ENCODE assay signal across 8 mouse cellular contexts in the genomic region with DNA sequence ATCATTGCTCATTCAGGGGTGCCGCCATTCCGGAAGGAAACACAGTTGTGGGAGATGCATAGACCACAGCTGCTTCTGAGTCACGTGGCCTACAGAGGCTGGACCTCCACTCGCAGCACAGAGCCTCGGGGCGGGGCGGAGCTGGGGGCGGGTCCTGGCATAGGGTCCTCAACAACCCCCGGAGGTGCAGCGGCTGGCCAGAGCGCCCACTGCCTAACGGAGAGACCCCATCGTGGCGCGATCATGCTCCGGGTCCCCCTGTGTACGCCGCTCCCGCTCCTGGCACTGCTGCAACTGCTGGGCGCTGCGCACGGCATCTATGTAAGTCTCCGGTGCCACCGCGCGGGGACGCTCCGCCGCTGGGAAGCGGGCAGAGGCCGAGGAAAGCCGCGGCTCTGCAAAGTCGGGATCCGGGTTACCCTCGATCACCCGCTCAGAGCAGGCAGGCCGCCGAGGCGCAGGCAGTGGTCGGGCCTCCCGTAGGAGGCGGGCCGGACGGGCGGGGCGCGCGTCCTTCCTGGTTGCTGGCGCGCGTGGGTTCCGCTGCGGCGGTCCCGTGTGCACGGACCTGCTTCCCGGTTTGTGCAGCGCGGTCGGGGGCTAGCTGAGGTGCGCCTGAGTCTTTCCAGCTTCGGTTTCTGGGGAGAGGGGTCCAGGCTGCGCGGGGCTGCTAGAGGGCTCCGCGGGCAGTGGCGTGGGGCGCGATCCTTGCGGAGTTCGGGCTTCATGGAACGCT. TPM values are rescaled to one million over a fixed set of nuclear protein-coding genes. Genes with fewer than 3 reads are reported as not detected.
DNase-seq lines count a peak whose midpoint lies in the region; ATAC-seq lines count a peak whose summit lies in the region.

A gene (plus strand): TSS at position 128 of the 736 bp plus-strand sequence.
A gene (plus strand): TSS at position 157 of the 736 bp plus-strand sequence.

- peak within 1 kb of the TSS; percentile 80 for H3K27ac ChIP-seq in hindbrain, embryonic 11.5 days (ENCODE audit: low read depth, low read length)
- peak within 1 kb of the TSS; percentile 86 for H3K27ac ChIP-seq in lung, embryonic 16.5 days (ENCODE audit: low read length)

- peak within 1 kb of the TSS; percentile 86 for H3K4me3 ChIP-seq in hindbrain, embryonic 11.5 days (ENCODE audit: low read depth, low read length)
- peak within 1 kb of the TSS; percentile 64 for H3K4me3 ChIP-seq in lung, embryonic 16.5 days (ENCODE audit: low read length)

- peak; percentile 91 for DNase-seq in Muller cell, postnatal 12 days (ENCODE audit: inconsistent ontology term)
- peak; percentile 76 for DNase-seq in cerebellum, adult 9-11 months
- DNase-seq in frontal cortex, adult 2 months (ENCODE audit: extremely low spot score in 1 of 2, low spot score in 1 of 2) = peak; percentile 49 to 73
- peak; percentile 92 for DNase-seq in hindbrain, embryonic 11.5 days (ENCODE audit: low spot score)
- DNase-seq in layer of hippocampus, adult 9-11 months = peak; percentile 82
- DNase-seq in ovary, adult 18-20 months (ENCODE audit: low spot score) = peak; percentile 78
- DNase-seq in thymus, postnatal 0 days (ENCODE audit: low spot score) = peak; percentile 90

- peak within 1 kb of the TSS; percentile 79 for H3K4me2 ChIP-seq in hindbrain, embryonic 11.5 days (replicated peaks; ENCODE audit: low read depth, low read length)
- peak within 1 kb of the TSS; percentile 90 for H3K4me2 ChIP-seq in lung, embryonic 16.5 days (ENCODE audit: low read depth, low read length)

- peak; percentile 99 for ATAC-seq in hindbrain, embryonic 11.5 days (ENCODE audit: low FRiP score)
- peak; percentile 99 for ATAC-seq in lung, embryonic 16.5 days (ENCODE audit: low read depth)

- H3K27me3 ChIP-seq in hindbrain, embryonic 11.5 days (ENCODE audit: control insufficient read depth, insufficient read depth, low read length) = no peaks in the 10 kb centered on the region
- H3K27me3 ChIP-seq in lung, embryonic 16.5 days (ENCODE audit: control insufficient read depth, insufficient read depth, low read depth, low read length) = no peaks in the 10 kb centered on the region

- H3K9ac ChIP-seq in hindbrain, embryonic 11.5 days (ENCODE audit: low read depth, low read length) = peak within 1 kb of the TSS; percentile 70
- peak within 1 kb of the TSS; percentile 86 for H3K9ac ChIP-seq in lung, embryonic 16.5 days (ENCODE audit: low read length)

- H3K4me1 ChIP-seq in hindbrain, embryonic 11.5 days (replicated peaks; ENCODE audit: control insufficient read depth, insufficient read depth, low read length) = no peaks in the 10 kb centered on the region
- peaks cover 11% of the 10 kb centered on the region for H3K4me1 ChIP-seq in lung, embryonic 16.5 days (replicated peaks; ENCODE audit: control insufficient read depth, insufficient read depth, low read length)

- WGBS in hindbrain, embryonic 11.5 days = under 1% methylated on average over 58 of the region's 73 CpGs
- 0% methylated on average over 70 of the region's 73 CpGs for WGBS in lung, embryonic 16.5 days

- H3K9me3 ChIP-seq in hindbrain, embryonic 11.5 days (ENCODE audit: control insufficient read depth, low read length) = no peaks in the 10 kb centered on the region
- peaks cover 7% of the 10 kb centered on the region; the same call in 1 of the 2 replicates for H3K9me3 ChIP-seq in lung, embryonic 16.5 days (ENCODE audit: control insufficient read depth, low read length)

- 0 out of 2 replicates have a peak, but pooled peaks cover 8% of the 10 kb centered on the region for H3K36me3 ChIP-seq in hindbrain, embryonic 11.5 days (ENCODE audit: control insufficient read depth, insufficient read depth, low read length)
- H3K36me3 ChIP-seq in lung, embryonic 16.5 days (ENCODE audit: control insufficient read depth, insufficient read depth, low read length) = peaks cover 20% of the 10 kb centered on the region

RNA-seq across cellular contexts. Expression of the first gene that starts in this region (rescaled TPM):
- 23.3 and 23.9 TPM in 2 replicates for polyA plus RNA-seq in frontal cortex, adult 2 months (2012; rRNA removed)
- 21.9 and 26.6 TPM in 2 replicates for polyA plus RNA-seq in hindbrain, embryonic 11.5 days (2014; fragmentation: Nextera tagmentation; extraction: Ambion mirVana)
- polyA plus RNA-seq in lung, embryonic 16.5 days (2015; fragmentation: Nextera tagmentation; extraction: Ambion mirVana) = 51.7 and 53.6 TPM in 2 replicates
- polyA plus RNA-seq in thymus, postnatal 0 days (2015; fragmentation: Nextera tagmentation; extraction: Ambion mirVana) = 34.7 and 35.0 TPM in 2 replicates

RNA-seq across cellular contexts. Expression of the second gene that starts in this region (rescaled TPM):
- polyA plus RNA-seq in frontal cortex, adult 2 months (2012; rRNA removed) = 4.0 and 4.9 TPM in 2 replicates
- 2.4 and 3.1 TPM in 2 replicates for polyA plus RNA-seq in hindbrain, embryonic 11.5 days (2014; fragmentation: Nextera tagmentation; extraction: Ambion mirVana)
- 11.1 and 11.2 TPM in 2 replicates for polyA plus RNA-seq in lung, embryonic 16.5 days (2015; fragmentation: Nextera tagmentation; extraction: Ambion mirVana)
- polyA plus RNA-seq in thymus, postnatal 0 days (2015; fragmentation: Nextera tagmentation; extraction: Ambion mirVana) = 9.1 and 9.6 TPM in 2 replicates

Comparison
In these comparisons a context has a peak if more than half of its experiments do, and no peak if none do; other contexts are left out.
1. Peak in every context shown above with its lines: DNase-seq, ATAC-seq, H3K4me3 ChIP-seq and H3K27ac ChIP-seq.